Mouse (Mus musculus): ENCODE measurements at regions not wholly inside any gene's neighbourhood (a gene's known extent, or its start where the extent isn't known, plus 50 kb on each side); places are given as distances from the start of the nearest gene placed in this dataset.

DNA sequence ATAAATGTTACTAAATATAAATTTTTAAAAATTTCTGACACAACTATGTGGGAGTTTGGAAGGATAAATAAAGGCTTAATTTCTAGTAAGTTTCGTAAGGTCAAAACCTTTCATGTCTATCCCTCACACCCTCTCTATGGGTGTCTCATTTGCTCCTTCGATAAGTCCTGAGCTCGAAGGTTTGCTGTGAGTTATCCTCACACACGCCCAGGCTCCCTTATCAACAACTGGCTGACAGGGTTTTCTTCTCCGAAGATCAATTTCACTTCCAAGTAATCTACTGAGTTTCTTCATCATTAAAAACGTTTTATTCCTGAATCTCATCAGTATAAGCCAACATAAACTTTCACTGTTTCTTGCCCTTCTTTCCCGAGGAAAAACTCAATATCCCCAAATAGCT is 416.0 kb upstream of the Nudt12 start:
- DNase-seq (ENCODE audit: extremely low spot score): no peak

DNA sequence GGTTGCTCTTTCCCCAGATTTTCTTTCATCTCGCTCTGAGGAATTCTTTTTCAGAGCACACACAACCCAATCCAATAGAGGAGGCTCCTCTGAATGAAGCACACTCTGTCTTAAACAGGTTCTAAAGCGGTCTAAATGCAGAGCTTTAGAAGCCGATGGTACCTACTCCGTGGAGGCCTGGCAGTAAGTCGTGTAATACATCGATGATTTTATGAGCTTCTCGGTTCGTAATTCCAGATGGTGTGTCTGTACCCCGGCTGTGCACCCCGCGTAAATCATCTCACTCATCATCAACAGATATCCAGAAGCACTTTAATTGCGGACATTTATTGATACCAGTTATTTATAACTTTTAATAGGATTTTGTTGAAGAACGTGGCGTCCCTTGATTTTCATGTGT is 408.3 kb upstream of the Nudt12 start:
- DNase-seq (ENCODE audit: extremely low spot score): no peak

DNA sequence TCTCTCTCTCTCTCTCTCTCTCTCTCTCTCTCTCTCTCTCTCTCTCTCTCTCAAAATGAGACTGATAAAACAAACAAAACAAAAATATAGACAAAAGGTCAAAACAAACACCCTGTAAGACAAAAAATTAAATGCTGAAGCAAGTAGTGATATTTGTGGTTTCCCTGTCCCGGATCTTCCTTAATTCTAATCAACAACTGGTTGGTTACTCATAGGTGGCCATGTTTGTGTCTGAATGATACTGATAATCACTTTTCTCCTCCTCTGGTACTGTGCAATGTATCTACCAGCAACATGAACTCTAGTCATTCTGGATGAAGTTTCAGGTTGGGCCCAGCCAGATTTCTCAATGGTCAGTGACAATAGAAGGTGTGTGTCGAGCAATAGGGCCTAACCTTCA is 396.1 kb upstream of the Nudt12 start:
- DNase-seq (ENCODE audit: extremely low spot score): no peak

DNA sequence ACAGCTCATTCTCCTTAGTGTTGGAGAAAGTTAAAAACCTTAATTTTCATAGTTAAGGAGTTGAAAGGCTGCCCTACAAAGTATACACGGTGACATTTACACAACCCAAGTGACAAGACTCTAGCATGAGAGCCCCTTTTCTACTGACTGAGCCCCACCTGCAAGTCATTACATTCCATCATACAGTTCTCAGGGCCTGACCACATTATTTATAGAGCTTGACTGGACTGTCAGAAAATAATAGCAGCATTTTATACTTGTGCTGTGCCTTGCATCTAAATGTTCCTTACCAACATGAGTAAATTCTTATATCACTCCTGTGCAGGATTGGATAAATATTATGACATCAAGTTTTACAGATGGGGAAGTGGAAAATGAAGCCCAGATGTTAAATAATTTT is 391.4 kb upstream of the Nudt12 start:
- DNase-seq (ENCODE audit: extremely low spot score): no peak

DNA sequence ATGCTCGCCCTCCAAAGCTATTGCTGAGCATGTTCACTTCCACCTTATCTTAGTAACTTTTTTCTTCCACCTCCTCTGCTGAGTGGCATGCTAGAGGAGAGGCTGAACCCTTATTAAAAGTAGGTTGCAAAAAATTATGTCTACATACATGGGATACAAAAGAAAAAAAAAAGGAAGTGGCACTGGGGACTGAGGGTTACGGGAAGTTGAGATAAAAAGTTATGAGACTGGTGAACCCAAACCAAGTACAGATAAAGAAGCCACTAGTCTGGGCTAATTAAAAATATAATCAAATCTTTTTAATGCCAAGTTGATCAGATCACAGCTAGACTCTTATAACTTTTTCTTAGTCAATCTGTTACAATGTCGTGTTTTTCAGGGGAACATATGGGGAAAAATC is 384.2 kb upstream of the Nudt12 start:
- DNase-seq (ENCODE audit: extremely low spot score): no peak

DNA sequence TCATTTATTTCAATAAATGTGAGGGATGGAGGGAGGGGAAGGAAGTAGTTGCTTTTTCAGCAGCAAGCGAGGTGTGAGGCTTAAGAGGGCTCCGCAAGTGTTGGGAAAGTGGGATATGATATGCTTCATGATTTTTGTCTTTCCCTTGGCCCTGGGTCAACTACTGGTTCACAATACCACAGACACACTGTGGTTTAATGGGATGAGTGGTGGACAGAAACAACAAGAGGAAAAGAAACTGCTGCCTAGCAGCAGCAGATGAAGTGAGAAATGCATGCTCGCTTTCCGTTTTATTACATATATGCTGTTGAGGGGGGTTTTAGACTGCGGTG is 369.9 kb upstream of the Nudt12 start:
- no peak for DNase-seq (ENCODE audit: extremely low spot score)

DNA sequence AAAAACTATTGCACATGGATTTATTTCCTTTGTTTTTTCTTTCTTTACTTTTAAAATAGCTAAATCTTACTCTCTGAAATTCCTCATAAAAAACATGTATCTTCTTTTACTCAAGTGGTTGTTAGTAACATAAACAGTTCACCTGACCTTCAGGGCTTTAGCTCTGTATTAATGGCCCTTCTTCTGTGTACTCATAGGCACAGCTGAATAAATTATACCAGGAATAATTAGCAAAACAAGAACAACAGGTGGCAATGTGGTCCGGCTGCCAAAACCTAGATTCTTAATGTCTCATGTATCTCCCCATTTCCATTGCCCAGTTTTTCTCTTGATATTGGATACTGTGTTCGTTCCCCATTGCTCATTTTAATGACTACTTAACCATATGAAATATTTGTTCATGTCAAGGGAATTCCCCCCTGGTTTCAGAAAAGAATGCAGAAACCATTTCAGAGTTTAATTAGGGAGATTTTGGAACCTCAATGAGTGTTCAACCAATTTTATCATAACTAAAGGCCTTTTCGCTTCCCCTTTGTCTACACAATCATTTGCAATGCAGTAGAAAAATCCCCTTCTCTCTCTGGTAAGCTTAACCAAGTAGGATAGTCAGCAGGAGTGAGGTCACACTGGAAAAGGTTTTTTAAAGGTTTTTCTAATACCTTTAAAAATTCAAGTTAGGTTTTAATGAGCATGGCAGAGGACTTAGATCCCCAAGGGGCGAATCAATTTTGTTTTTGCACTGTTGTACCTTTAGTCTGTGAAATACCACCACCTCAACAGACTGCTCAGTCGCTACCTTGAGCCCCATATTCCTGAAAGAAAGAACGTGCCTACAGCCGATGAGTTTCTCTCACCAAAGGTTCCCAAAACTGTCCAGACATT is 369.3 kb upstream of the Nudt12 start:
- DNase-seq (ENCODE audit: extremely low spot score): no peak

DNA sequence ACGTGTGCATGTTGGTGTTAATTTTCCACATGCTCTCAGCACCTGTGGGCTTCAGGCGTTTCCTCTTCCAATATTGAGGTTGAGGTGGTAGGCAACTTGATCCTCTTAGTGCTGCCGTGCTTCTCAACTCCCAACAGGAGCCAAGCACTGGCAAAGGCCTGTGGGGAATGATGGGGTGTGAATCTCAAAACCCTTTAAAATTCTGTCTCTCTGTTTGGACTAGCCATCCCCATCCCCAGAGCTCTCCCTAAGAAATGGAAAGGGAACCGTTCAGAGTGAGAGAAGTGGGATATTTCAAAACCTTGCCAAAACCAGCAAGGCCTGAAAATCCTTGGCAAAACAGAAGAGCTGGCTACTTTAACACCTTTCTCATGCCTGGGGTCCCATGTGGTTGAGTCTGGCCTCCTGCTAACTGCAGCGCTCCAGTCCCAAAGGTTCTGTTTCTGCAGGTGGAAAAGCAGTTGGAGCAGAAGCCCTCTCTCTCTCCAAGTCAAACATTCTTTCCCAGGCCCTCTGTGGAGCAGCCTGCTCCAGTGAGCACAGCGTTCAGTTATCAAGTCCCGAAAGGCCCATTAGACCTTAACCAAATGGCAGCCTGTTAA is 360.4 kb upstream of the Nudt12 start:
- DNase-seq (ENCODE audit: extremely low spot score): no peak

DNA sequence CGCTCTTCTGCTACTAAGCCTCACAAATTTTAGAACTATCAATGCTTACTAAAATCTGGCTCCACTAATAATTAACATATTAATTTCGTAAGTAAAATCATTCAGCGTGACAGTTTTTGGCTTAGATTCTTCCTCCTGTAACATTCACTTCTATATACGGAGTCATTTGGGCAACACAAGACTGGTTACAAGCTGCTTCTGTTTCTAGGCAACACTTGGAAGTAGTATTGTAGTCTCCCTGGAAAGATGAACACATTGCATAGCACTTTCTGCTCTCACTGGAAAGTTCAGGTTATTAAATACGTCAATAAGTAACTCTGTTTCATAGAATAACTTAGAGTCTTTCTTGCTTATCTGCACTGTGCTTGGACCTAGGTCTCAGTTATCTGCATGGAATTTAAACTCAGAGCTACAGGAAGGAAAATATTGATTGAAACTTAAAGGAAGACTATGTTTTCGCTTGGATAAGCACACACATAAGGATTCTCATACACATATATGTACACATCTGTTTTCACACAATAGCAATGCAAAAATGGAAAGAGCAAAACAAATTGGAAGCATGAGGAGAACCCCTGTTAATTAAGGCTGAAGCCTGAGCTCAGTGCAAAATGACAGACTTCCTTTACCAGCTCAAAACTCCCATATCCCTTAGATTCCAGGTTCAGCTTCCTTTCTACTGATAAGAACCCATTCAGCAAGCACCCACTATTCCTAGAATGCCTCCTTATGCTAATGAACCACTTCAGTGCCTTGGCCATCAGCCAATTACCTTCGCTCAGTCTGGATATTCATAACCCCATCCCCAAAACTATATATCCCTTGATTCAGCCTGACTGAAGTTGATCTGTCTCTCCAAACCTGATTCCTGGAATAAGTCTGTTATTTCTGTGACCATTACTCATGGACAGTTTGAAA is 356.7 kb upstream of the Nudt12 start:
- DNase-seq (ENCODE audit: extremely low spot score): no peak

DNA sequence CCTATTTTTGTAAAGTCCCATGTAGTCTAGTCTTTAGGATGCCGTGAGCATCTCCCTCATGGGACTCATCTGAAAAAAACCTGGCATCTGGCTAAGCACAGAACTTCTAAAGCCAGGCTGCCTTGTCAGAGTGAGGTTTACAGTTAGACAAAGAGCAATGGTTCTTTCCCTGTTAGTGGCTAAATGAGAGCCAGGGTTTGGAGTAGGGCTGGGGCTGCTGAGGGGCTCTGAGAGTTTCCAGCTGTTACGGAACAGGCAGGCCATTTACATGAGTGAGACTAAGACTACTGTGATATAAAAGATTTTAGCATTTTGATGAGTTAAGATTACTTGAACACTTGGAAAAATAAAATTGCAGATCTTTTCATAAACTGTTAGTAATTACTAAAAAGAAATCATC is 352.2 kb upstream of the Nudt12 start:
- no peak for DNase-seq (ENCODE audit: extremely low spot score)

DNA sequence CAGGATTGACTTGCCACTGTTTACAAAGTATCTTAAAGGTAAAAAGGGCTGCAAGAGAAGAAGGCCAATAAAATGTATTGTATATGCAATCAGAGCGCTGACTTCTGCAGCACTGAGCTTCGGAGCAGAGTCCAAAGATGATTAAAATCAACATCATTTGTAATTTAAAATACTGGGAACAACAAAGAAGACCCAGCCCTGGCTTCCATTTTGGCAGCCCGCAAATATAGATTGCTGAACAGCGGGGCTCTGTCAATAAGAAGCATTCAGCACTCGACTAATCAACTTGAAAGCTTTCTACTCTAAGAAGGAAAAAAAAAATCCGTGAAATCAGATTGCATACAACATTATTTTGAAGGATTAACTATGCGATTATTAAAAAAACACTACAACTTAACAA is 348.9 kb upstream of the Nudt12 start:
- DNase-seq (ENCODE audit: extremely low spot score): no peak

DNA sequence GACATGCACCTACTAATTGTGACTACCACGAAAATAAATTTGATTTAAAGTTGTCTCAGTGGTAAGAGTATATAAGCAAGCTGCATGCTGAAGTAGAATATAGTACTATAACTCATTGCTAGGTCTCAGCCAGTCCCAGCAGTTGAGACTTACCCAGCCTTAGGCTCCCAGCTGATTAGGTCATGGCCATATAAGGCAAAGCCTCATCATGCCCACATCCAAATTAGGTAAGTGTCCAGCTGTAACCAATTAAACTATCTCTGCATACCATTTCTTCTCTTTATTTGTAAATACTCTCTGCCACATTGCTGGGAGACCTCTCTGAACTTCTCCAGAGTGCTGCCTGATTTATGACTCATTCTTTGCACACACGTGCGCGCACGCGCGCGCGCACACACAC is 347.9 kb upstream of the Nudt12 start:
- peak; percentile 22 for DNase-seq (ENCODE audit: extremely low spot score)

DNA sequence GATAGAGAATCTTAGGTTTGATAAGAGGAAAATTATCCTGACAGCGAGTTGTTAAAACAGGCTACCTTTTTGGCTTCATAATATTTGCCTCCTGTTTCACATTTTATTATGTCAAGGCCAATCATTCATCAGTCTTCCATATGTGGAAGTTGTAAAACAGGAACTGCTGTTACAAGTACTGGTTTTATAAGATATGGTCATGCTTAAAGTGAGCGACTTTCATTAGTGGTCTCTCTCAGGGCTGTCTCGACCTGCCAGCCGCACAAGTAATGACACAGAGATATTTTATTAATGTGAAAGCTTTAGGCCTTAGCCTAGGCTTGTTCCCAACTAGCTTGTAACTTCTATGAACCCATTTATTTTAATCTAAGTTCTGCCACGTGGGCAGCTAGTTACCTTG is 346.3 kb upstream of the Nudt12 start:
- no peak for DNase-seq (ENCODE audit: extremely low spot score)

DNA sequence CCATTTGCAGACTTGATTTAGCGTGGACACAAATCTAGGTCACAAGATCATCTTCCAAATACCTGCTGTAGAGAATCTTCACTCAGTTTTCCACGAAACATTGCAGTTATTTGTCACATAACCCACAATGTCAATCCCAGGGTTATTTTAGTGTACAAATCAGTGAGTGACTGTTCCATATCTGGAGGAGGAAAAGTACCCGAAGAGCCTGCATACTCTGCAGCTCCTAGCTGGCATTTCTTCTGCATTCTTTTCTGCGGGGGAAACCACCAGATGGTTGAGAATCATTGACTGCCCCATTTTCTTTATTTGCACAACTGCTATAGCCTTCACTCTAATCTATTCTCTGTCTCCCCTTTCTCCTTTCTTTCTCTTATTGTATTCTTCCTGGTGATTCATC is 332.4 kb upstream of the Nudt12 start:
- no peak for DNase-seq (ENCODE audit: extremely low spot score)

DNA sequence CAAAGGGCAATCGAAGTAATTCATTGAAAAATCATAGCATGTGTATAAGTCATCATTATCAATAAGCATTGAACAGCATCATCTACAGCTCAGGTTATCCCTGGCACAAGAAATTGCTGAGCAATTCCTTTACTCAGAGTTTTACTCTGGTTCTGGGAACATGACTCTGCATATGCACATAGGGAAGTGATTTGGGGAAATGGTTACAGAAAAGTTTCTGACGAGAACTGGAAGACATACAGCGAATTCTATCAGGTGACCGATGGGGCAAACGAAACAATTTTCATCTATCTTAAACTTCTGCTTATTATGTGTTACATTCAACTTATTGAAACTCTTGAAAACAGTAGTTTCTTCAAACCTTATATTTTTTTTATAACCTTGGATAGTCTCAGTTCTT is 284.8 kb upstream of the Nudt12 start:
- DNase-seq (ENCODE audit: extremely low spot score): no peak

DNA sequence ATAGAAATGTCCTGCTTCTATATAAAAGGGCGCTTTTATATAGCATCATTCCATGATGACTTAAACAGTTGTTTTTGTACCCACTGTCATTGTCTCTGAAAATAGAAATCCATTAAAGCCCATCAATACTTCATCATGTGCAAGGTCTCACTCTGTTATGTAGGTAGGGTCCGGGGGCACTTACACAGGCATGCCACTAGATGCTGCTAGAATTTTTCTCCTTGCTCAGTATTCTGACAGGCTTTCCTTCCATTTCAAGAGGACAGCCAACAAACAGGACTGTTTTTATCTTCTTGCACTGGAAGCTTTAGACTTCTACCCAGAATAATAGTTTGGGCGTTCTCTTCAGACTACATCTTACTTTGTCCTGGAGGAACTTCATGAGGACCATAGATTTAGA is 268.2 kb upstream of the Nudt12 start:
- peak; percentile 7 for DNase-seq (ENCODE audit: extremely low spot score)

DNA sequence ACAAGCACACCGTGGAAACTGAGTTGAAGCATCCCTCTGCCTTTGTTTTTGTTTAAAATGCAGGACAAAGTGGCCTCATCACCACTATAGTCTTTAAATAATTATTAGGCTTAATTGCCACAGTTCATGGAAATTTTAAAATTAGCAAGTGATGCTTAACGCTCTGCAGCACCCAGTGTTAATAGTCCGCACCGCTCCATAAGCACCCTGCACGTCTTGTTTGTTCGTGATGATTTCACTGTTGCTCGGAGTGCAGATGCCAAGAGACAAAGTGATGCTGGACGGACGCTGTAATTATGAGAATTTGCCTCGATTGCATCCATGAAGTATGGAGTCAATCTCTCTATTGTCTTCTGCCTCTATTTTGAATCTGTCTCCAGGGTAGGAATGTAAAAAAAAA is 266.6 kb upstream of the Nudt12 start:
- DNase-seq (ENCODE audit: extremely low spot score): no peak

DNA sequence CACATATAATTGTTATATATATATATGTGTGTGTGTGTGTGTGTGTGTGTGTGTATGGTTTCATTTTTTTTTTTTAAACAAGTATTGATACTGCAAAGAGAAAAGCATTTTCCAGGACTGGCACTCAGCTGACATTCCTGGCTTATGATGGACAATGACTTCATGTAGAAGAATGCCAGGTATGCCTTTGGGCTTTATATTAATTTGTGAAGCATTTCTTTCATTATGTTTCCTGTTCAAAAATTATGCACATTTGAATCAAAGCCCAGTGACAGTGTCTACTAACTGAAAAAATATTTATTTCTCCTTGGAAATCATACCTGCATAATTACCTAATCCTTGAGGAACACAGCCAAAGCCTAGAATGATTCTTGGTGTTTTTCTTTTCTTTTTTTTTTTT is 256.4 kb upstream of the Nudt12 start:
- DNase-seq (ENCODE audit: extremely low spot score): no peak

DNA sequence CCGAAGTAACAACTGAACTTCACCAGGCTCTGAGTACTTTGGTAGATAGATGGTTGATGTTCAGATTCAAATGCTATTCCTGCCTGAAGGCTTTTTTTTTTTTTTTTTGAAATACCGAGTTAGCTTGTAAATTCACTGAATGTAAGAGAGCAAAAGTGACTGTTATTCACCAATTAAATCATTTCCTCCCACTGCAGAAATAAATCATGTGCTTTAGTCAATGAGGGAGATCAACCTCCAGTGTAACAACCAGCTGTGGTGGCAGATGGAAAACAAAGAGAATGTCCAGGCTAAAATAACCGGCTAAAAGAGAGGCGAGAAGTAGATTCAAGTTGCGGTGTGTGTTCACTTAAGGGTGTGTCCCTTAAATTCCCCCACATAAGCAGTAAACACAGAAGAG is 235.8 kb upstream of the Nudt12 start:
- no peak for DNase-seq (ENCODE audit: extremely low spot score)

DNA sequence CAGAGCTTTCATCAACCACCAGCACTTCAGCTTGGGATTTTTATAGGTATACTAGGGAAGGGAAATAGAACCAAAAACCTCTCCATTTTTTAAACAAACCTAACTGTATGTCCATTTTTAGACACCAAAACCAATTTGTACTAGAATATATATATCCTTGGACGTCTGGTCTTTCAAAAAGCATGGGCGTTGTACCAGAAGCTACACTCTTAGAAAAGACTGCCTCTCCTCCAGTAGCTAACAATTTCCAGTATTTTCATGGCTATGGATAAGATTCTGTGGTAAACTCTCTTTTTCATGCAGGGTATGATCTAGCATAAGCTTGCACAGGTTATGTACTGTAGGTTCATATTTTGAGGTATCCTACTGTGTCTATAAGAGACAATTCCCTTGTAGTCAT is 219.1 kb upstream of the Nudt12 start:
- DNase-seq (ENCODE audit: extremely low spot score): no peak

Measured in embryo, embryonic 9.5 days (tissue).